Mouse (Mus musculus) limb, embryonic 14.5 days (tissue): ENCODE measurements around the gene Trim41. TPM values are rescaled to one million over a fixed set of nuclear protein-coding genes. Genes with fewer than 3 reads are reported as not detected.

Source experiments
- ATAC-seq: fragments of 200-750 bp; cut with Nextera tagmentation; 2 replicates; pipeline ENCODE4 v1.8.0; 2017; ENCODE audit warnings: low read depth, moderate number of reproducible peaks, moderate TSS enrichment; ENCODE audit not compliant: low FRiP score
- DNase-seq: peaks from one replicate; pipeline ENCODE4 v3.0.0-alpha.2; 2015; ENCODE audit warnings: low spot score
- H3K27ac ChIP-seq: fragments of 300-500 bp; sonication (generic); replicated peaks from 2 replicates; pipeline ENCODE4 v1.5.1; 2014; ENCODE audit warnings: low read depth, mild to moderate bottlenecking, low read length, moderate library complexity, mixed read lengths
- H3K27me3 ChIP-seq: fragments of 300-500 bp; sonication (generic); 2 replicates; pipeline ENCODE4 v1.6.1; 2014; ENCODE audit warnings: low read length, mixed read lengths; ENCODE audit not compliant: control insufficient read depth, insufficient read depth
- H3K36me3 ChIP-seq: fragments of 300-500 bp; sonication (generic); 2 replicates; pipeline ENCODE4 v1.6.1; 2014; ENCODE audit warnings: mild to moderate bottlenecking, low read length, moderate library complexity, mixed read lengths; ENCODE audit not compliant: control insufficient read depth, insufficient read depth
- H3K4me1 ChIP-seq: fragments of 300-500 bp; sonication (generic); 2 replicates; pipeline ENCODE4 v1.6.1; 2014; ENCODE audit warnings: antibody characterized with exemption, low read length, mixed read lengths; ENCODE audit not compliant: control insufficient read depth, insufficient read depth
- H3K4me2 ChIP-seq: fragments of 300-500 bp; sonication (generic); replicated peaks from 2 replicates; pipeline ENCODE4 v1.6.1; 2014; ENCODE audit warnings: low read depth, mild to moderate bottlenecking, low read length, moderate library complexity; ENCODE audit not compliant: severe bottlenecking
- H3K4me3 ChIP-seq: fragments of 300-500 bp; sonication (generic); replicated peaks from 2 replicates; pipeline ENCODE4 v1.5.1; 2014; ENCODE audit warnings: low read length
- H3K9ac ChIP-seq: fragments of 300-500 bp; sonication (generic); 2 replicates; pipeline ENCODE4 v1.6.1; 2014; ENCODE audit warnings: mild to moderate bottlenecking, low read depth, low read length, moderate library complexity; ENCODE audit not compliant: severe bottlenecking
- H3K9me3 ChIP-seq: fragments of 300-500 bp; sonication (generic); 2 replicates; pipeline ENCODE4 v1.6.1; 2016; ENCODE audit warnings: low read length; ENCODE audit not compliant: control insufficient read depth
- POLR2A ChIP-seq: fragments of 200-500 bp; IDR thresholded peaks from 2 replicates; pipeline ENCODE4 v1.8.0; 2012; ENCODE audit warnings: inconsistent platforms, mild to moderate bottlenecking, moderate library complexity, borderline replicate concordance; ENCODE audit not compliant: insufficient read depth, insufficient read length; ENCODE audit errors: extremely low read depth
- WGBS: fragments of 180-500 bp; shearing (Covaris S2); extraction: QIAGEN DNeasy Blood & Tissue Kit; methylation state at CpG from one replicate; pipeline ENCODE4 v1.1.7; 2014; 5-methylcytosine and 5-hydroxymethylcytosine counted together
- polyA plus RNA-seq, 2 experiments: library from polyadenylated mRNA; depleted of rRNA in 1 of 2; stranded (reverse) in 1 of 2; unstranded in 1 of 2; fragments of >200 nt; fragmentation: Nextera tagmentation in 1 of 2; extraction: Ambion mirVana in 1 of 2; gene quantifications; 2 replicates each; pipeline versions ENCODE4 v1.2.1 to v1.2.3; 2012 to 2014

The Trim41 gene
- polyA plus RNA-seq, 2 experiments: 5.5 to 51.5 TPM

GRCm38 (mm10) chr11:48776664-48777063 lies 40.5 kb downstream of the Trim41 start:
- ATAC-seq: no peak
- WGBS: 49% methylated on average over 9 of the region's 9 CpGs

GRCm38 (mm10) chr11:48775483-48775882 lies 41.7 kb downstream of the Trim41 start:
- Histone ChIP-seq H3K27me3 (no peaks in the 10 kb centered on the region), H3K27ac (no peak overlapping the region), H3K4me1 (peaks cover 4% of the 10 kb centered on the region), H3K36me3 (no peaks in the 10 kb centered on the region), H3K4me2 (0 out of 2 replicates have a peak overlapping the region, but pooled peaks have one; percentile 2), H3K9me3 (no peaks in the 10 kb centered on the region), H3K9ac (no peak overlapping the region), H3K4me3 (no peak overlapping the region)
- peak; percentile 80 for DNase-seq
- peak; percentile 47; the same call in 1 of the 2 replicates for ATAC-seq
- WGBS: 1% methylated on average over 7 of the region's 7 CpGs
- no peak for TF ChIP-seq POLR2A

More at GRCm38 (mm10) chr11:48776664-48777063, 40.5 kb downstream of the Trim41 start:
- no peaks in the 10 kb centered on the region for H3K36me3 ChIP-seq
- H3K4me3 ChIP-seq: no peak overlapping the region
- no peak overlapping the region for H3K27ac ChIP-seq
- no peak for DNase-seq
- H3K4me2 ChIP-seq: no peak overlapping the region
- no peaks in the 10 kb centered on the region for H3K9me3 ChIP-seq
- no peak overlapping the region for H3K9ac ChIP-seq
- peaks cover 4% of the 10 kb centered on the region for H3K4me1 ChIP-seq
- H3K27me3 ChIP-seq: no peaks in the 10 kb centered on the region
- no peak for TF ChIP-seq POLR2A

DNA sequence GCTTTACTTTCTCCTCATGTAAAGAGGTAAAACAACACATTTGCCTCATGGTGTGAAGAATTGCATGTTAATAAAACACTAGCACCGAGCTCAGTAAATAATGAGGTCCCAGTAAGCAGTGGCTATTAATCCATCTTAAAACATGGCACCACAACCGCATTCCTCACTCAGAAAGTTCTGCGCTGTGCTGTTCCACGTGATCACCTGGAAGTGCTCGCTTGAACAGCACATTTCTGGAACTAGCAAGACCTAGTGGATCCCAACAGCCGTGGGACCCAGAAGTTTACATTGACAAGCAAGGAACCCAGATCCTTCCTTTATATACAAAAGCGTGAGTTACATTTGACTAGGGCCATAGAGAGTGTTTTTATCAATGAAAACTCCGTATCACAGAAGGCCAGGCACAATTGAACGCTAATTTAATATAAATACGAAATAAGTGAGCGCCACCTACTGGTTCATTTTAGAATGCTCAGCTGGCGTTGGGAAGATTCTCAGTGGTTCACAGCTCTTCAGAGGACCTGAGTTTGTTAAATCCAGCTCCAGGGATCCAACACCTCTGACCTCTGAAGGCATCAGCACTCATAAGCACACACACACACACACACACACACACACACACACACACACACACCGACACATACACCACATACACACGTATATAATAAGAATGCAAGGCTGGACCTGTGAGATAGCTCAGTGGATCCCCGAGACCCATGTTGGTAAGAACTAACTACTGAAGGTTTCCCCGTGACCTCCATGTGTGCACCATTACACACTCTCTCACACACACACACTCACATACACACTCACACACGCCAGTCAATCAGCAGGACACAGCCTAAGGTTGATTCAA lies 42.5 kb downstream of the Trim41 start:
- Histone ChIP-seq H3K4me3 (peak overlapping the region; percentile 7; the same call in 1 of the 2 replicates), H3K36me3 (no peaks in the 10 kb centered on the region), H3K9ac (no peak overlapping the region), H3K27ac (no peak overlapping the region), H3K4me2 (peak overlapping the region; percentile 41), H3K4me1 (peaks cover 4% of the 10 kb centered on the region), H3K27me3 (no peaks in the 10 kb centered on the region), H3K9me3 (no peaks in the 10 kb centered on the region)
- WGBS: 28% methylated on average over 17 of the region's 17 CpGs
- ATAC-seq: peak; percentile 46; the same call in 1 of the 2 replicates
- peak; percentile 81 for DNase-seq
- no peak for TF ChIP-seq POLR2A

- Histone ChIP-seq H3K4me1 (peaks cover 4% of the 10 kb centered on the region), H3K27me3 (no peaks in the 10 kb centered on the region), H3K9ac (no peak overlapping the region), H3K4me3 (no peak overlapping the region), H3K27ac (no peak overlapping the region), H3K4me2 (no peak overlapping the region), H3K9me3 (no peaks in the 10 kb centered on the region), H3K36me3 (no peaks in the 10 kb centered on the region)
- no peak for TF ChIP-seq POLR2A
- WGBS: 12% methylated on average over 2 of the region's 2 CpGs
- no peak for ATAC-seq
- DNase-seq: no peak
These were observed 45.5 kb downstream of the Trim41 start for GRCm38 (mm10) chr11:48771691-48772090.

DNA sequence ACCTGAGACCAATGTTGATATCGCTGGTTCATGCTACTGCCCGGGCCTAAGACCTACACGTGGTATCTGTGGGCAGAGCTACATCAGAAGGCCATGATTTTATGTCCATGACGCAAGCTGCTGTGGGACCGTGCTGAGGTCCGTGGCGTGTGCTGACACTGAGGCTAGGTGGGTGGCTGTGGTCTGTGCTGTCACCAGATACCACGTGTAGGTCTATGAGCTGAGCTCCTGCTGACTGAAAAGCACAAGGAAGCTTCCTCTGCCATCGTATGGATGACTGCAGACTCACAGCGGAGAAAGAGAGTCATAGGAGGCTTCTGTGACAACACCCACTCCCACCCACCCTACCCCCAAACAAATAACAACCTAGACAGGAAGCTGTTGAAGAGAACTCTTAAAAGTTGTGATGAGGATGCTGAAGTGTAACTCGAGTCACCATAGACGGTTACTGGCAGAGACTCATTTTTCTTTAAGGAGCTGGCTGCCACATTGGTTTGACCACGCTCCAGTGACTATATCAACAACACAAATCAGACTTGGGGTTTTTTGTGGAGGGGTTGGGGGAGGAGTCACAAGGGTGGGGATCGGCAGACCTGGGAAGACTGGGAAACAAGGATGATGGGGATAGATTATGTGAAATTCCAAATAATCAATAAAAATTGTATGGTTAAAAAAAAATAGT lies 49.8 kb downstream of the Trim41 start:
- Histone ChIP-seq H3K36me3 (no peaks in the 10 kb centered on the region), H3K27ac (no peak overlapping the region), H3K9ac (no peak overlapping the region), H3K27me3 (no peaks in the 10 kb centered on the region), H3K4me3 (no peak overlapping the region), H3K4me1 (no peaks in the 10 kb centered on the region), H3K9me3 (no peaks in the 10 kb centered on the region), H3K4me2 (no peak overlapping the region)
- ATAC-seq (no peak), DNase-seq (no peak)
- TF ChIP-seq POLR2A: no peak
- WGBS: 84% methylated on average over 14 of the region's 14 CpGs
